Mouse (Mus musculus) large intestine, adult 2 months (tissue): Measurements from ENCODE around the gene Igsf3. TPM values are rescaled to one million over a fixed set of nuclear protein-coding genes. Genes with fewer than 3 reads are reported as not detected.

Experiments used
- DNase-seq: peaks from one replicate; pipeline ENCODE4 v3.0.0-alpha.2; 2012; ENCODE audit warnings: low read depth, low spot score
- WGBS: fragments of 180-500 bp; shearing (Covaris S2); methylation state at CpG from one replicate; pipeline ENCODE4 v1.1.7; 2018; 5-methylcytosine and 5-hydroxymethylcytosine counted together
- polyA plus RNA-seq: library from polyadenylated mRNA; depleted of rRNA; stranded (reverse); fragments of >200 nt; gene quantifications from 2 replicates; pipeline ENCODE4 v1.2.3, GENCODE M21; 2012

Gene Igsf3
- polyA plus RNA-seq, 1 experiment, result 5.5 TPM

DNA sequence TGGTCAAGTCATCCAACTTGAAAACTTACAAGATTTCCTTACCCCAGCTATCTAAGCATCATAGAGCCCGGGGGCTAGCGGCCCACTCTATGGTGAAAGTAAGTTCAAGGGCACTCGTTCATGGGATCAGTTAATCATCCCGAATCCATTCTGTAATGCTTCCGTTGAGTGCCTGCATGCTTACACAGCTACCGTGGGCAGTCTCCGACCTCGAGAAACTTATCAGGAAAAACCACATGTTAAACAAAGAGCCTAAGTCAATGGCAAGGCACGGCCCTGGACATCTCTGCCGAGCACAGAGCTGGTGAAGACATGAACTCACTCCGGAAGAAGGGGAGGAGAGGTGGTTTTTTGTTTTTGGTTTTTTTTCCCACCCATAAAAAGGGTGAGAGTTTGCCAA lies 9.5 kb upstream of the Igsf3 start:
- no peak for DNase-seq
- WGBS, result 47% methylated on average over 11 of the region's 11 CpGs

DNA sequence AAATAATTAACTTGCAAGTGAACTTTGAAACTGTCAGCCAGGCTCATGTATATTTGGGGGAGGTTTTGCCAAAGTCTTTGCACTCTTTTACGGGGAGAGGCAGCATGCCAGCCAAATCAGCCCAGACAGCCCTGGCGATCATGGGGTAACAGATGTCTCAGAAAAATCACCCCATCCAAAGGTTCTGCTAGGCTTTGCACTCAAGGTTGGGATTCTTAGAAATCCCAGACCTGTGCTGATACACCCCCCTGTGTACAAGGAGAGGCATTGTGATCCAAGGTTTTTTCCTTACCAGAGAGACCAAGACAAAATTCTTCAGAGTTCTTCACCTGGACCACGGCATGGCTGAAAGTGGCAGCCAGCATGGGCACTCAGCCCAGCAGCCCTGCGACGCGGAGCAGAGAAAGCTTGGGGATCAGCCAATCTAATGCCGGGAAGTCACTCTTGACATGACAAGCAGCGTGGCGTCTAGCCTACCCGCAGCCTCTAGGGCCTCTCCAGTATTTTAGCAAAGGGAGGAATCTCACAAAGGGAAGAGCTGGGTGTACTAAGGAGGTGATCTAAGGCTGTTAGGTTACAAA lies 7.5 kb upstream of the Igsf3 start:
- no peak for DNase-seq
- 21% methylated on average over 10 of the region's 10 CpGs for WGBS

- no peak for DNase-seq
- 40% methylated on average over 13 of the region's 13 CpGs for WGBS
Observed at GRCm38 (mm10) chr3:101372345-101372980, 4.4 kb upstream of the Igsf3 start.

DNA sequence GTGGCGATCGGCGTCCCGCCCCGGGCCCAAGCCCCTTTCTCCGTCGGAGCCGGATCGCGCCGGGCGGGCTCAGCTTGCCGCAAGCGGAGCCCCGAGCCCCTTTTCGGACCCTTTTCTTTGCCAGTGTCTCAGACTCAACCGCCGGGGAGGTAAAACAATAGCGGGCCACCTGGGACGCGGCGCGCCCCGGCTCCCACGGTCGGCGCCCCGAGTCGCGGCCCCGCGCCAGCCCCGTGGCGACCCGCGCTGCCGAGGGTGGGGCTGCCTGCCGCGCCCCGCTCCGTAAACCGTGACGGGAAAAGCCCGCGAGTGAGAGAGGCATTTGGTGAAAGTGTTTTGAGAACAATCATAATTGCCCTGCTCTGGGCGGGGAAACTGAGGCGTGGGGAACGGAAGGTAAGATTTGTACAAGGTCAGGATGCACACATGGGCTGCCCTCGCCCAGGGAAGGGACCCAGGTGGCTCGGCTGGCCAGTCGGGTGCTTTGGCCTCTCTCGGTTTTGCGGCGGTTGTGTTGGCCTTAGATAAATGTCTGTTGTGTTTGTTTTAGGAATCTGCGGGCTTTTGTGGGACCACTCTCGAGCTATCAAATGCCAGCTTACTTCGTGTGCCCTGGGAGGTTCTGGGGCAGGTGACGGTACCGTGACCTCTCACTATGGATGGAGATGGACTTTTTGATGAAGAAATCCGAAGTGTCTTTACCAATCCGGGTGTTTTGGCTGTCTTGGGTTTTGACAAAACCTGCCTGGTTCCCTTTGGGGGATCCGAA lies 557 bp downstream of the Igsf3 start:
- DNase-seq, result no peak
- WGBS, result under 1% methylated on average over 60 of the region's 62 CpGs

DNA sequence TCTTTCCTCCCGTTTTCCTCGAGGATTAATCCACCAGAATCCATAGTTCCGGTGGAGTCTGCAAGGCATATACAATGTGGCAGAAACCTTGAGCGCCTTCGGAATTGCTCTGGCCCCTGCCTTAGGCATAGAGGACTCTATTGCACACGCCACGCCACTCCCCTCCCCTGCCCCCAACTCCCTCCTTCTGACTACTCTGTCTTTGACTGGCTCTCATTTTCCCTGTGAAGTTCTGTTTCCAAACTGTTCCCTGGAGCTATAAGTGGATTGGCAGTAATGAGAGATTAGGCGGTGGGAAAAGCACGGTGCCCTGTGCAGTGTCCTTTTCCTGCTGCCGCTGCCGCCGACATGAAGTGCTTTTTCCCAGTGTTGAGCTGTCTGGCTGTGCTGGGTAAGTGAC lies 1.2 kb downstream of the Igsf3 start:
- no peak for DNase-seq
- 3% methylated on average over 12 of the region's 12 CpGs for WGBS

DNA sequence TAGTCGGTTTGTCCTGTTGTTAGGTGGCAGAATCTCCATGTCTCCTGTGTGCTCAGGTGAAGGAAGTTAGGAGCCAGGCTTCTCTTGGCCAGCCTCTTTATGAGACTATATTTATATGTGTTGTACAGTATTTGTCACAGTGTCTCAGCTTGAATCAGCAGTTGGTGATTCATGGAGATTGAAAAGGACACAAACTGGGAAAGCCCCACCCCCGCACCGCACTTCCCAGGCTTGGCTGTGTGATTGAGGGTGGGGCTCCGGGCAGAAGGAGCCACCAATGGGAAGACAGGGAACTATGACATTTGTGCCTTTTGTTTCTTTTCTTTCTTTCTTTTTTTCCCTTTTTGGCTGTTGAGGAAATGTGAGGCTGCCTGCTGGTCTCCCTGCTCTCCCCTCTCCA lies 2.9 kb downstream of the Igsf3 start:
- 6% methylated on average over 4 of the region's 4 CpGs for WGBS
- peak; percentile 78 for DNase-seq

DNA sequence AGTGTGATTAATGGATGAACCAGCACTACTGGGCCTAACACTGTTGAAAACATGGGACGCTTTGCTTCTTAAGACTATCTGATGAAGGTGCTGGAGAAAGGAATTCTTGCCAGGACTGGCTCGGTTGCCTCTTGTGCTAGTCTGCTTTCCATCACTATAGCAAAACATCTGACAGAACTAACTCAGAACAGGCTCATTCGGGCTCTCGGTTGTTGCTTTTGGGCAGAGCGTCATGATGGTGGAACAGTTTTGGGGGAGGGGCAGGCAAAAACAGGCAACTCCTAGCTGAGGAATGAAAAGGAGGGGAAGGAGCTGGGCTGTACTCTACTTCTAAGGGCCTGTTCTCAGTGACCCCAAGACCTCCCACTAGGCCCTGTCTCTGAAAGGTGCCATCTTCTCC lies 4.8 kb downstream of the Igsf3 start:
- DNase-seq, result no peak
- WGBS, result 92% methylated on average over 5 of the region's 5 CpGs

DNA sequence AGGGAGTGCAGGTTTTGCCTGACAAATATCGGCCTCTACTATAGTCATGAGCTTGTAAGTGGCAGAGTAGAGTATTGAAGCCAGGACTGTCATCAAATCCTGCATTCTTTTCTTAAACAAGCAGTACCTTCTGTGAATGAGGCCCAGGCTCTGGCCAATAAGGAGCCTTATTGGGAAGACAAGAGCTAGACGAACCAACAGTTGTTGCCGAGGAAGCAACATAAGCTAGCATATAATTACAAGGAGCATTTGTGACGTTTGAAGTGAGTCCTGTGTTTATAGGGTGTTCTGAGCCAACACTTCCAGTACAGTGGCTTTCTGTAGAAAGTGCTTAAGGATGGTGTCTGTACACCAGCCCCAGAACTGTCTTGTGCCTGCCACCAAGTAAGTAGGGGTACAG lies 5.9 kb downstream of the Igsf3 start:
- no peak for DNase-seq
- WGBS, result 72% methylated on average over 4 of the region's 4 CpGs

DNA sequence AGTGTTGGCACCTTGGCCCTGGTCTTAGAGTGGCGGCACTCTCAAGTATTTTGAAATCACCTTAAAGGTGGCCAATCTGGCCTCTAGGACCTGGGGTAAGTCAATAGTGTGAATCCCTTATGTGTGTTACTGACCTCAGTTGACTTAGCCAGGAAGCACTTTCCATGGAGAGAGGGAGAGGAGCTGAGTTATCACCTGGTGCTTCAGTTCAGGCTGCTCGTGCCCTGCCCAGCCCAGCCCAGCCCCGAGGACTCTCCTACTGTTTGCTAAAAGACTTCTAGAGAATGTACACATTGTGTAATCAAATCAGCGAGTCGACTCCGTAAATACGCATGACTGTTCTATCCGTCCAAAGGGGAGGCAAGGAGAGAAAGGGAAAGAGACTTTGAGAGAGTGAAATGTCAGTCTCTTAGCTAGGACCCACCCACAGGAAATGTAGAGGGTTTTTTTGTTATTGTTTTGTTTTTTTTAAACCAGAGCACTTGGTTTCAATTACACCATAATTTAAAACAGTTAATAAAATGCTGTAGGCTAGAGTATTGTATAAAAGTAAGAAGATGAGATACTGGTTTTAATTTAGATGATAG lies 9.6 kb downstream of the Igsf3 start:
- no peak for DNase-seq
- 16% methylated on average over 8 of the region's 8 CpGs for WGBS

GRCm38 (mm10) chr3:101387849-101388248 lies 11.0 kb downstream of the Igsf3 start:
- WGBS, result 73% methylated on average over 10 of the region's 10 CpGs
- DNase-seq, result no peak

DNA sequence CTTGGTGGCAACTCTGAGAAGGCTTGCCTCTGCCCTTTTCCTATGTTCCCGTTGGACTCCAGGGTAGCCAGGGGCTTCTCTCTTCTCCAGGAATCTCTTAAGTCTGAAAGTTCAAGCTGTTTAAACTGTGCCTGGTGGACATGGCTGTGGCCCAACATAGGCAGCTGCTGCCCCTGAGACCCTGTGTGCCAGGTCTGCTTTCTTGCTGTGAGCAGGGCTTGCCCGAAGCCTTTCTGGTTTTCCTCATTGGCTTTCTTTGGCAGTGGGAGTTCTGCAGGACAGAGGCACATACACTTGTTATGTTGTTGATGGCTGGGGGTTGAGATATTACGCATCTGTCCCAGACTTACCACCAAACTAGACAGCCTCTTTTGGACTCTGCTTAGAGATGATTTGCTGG lies 12.7 kb downstream of the Igsf3 start:
- no peak for DNase-seq
- 78% methylated on average over 3 of the region's 3 CpGs for WGBS

GRCm38 (mm10) chr3:101390472-101390871 lies 13.6 kb downstream of the Igsf3 start:
- WGBS, result 87% methylated on average over 9 of the region's 9 CpGs
- DNase-seq, result no peak

DNA sequence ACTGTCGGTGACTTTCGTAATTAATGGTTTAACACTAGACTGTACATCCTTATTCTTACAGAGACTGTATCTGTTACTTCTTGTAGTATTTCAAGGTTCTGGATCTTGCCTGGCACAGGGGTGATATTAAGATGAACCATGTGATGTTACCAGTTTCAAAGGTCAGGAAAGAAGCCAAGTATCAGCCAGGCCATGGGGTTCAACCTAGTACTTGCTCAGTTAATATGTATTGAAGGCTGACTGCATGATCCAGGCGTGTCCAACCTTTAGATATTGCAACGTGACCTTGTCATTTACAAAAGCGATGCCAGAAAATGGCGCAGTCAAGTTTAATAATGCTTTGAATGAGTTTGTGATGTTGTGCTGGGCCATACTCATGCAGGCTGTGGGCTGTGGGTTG lies 15.1 kb downstream of the Igsf3 start:
- DNase-seq, result no peak
- WGBS, result 72% methylated on average over 6 of the region's 6 CpGs

GRCm38 (mm10) chr3:101393103-101393644 lies 16.3 kb downstream of the Igsf3 start:
- WGBS, result 80% methylated on average over 6 of the region's 6 CpGs
- no peak for DNase-seq

- 83% methylated on average over 19 of the region's 19 CpGs for WGBS
- no peak for DNase-seq
Observed at GRCm38 (mm10) chr3:101393659-101394539, 17.0 kb downstream of the Igsf3 start.

DNA sequence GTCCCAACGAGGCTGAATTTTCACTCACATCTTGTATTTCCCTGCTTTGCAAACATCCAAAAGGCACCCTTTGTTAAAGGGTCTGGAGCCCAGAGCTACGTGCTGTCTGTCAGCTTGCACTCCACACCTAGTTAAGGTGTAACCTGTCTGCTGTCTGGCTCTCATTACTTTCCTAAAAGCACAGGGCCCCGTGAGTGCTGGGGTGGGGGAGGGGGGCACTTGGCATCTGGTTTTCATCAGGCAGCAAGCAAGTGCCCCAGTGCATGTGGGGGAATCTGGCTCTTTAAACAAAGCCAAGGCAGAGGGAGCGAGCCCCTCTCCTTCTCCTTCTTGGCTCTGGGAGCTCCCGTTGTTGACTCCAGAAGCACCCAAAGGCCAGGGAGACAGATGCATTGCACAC lies 18.5 kb downstream of the Igsf3 start:
- DNase-seq, result no peak
- 62% methylated on average over 5 of the region's 5 CpGs for whole genome bisulfite sequencing

DNA sequence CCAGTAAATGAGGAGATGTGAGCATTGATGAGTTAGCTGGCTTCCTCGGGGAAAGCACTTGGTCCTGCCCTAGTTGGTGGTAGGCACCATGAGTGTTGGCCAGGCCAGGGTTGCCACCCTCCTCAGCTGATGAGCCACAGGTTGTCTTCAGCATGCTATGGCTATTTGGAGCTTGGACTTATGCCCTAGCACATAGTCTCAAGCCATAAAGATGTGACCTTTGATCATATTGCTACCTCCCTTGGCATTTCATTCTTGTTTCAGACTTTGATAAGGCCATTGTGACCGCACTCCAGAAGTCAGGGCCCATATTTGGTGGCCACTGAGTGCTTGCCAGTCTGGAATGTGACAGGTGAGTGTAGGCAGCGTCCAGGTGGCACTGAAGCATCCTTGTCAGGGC lies 19.2 kb downstream of the Igsf3 start:
- 41% methylated on average over 3 of the region's 3 CpGs for WGBS
- peak; percentile 71 for DNase-seq

DNA sequence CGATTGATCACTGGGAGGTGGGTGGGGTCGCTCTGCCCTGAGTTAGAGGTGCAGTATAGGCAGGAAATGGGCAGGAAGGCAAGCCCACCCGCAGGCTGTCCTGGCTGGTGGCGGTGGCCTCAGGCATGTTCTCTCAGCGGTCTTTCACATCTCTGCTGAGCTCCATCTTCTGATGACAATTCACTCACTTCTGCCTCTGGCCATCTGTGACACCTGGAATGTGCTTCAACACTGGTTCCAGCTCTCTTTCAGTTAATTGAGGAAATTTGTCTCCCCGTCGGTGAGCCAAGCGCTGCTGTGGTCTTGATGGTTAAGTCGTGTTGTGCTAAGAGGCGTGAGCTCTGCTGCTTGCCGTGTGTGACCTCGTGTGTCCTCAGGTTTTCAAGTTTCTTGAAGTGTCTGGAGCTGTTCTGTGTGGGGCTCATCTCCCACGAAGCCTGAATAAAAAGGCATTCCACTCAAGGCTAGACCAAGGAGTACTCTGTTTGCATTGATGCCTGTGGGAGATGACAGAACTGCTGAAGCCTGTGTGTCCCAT lies 19.9 kb downstream of the Igsf3 start:
- WGBS, result 60% methylated on average over 13 of the region's 13 CpGs
- DNase-seq, result no peak

GRCm38 (mm10) chr3:101397422-101397821 lies 20.5 kb downstream of the Igsf3 start:
- DNase-seq, result no peak
- 89% methylated on average over 4 of the region's 4 CpGs for WGBS
